Mouse (Mus musculus) cerebellum, adult 11-12 months (tissue): ENCODE results near the gene Itpr2.

Experiments
- DNase-seq: peaks from one replicate; pipeline ENCODE4 v3.0.0; 2022

The Itpr2 gene

DNA sequence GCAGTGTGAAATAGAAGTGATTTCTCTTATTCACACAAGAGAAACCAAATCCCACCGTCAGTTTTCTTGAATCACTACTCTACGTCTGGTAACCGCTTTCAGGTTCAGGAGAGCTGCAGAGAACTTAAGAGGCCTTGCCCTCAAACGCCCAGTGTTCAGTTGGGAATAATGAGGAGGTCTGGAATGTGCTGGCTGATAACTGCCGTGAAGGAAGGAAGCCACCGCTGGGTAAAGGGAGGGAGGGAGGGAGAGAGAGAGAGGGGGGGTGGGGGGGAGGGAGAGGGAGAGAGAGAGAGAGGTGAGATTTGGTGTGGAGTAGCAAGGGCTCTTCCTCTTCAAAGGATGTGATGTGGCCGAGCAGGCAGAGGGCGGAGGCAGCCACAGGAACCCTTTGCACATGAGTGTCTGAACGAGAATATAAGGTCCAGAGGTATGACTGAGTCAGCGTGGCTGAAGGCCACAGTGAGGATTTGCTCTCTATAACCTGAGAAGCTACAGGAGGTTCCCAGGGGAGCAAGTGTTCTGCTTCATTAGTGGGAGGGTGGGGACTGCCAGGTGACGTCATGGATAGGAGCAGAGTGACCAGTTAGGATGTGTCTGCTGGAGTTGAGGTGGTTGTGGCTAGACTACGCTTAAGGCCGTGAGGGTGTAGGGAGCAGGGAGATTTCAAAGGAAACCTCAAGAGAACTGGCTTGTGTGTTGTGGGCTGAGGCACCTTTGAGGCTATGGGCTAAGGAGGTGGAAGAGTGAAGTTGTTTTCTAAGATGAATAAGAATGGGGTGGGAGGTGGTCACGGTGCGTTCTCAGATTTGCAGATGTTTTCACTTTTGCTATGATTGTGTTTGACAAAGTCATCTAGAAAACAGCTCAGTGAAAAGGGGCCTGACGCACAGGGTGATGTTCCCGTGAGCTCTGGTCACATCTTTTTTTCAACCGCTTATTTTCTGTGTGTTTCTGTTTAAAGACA is 421.2 kb downstream of the Itpr2 start:
- no peak for DNase-seq

DNA sequence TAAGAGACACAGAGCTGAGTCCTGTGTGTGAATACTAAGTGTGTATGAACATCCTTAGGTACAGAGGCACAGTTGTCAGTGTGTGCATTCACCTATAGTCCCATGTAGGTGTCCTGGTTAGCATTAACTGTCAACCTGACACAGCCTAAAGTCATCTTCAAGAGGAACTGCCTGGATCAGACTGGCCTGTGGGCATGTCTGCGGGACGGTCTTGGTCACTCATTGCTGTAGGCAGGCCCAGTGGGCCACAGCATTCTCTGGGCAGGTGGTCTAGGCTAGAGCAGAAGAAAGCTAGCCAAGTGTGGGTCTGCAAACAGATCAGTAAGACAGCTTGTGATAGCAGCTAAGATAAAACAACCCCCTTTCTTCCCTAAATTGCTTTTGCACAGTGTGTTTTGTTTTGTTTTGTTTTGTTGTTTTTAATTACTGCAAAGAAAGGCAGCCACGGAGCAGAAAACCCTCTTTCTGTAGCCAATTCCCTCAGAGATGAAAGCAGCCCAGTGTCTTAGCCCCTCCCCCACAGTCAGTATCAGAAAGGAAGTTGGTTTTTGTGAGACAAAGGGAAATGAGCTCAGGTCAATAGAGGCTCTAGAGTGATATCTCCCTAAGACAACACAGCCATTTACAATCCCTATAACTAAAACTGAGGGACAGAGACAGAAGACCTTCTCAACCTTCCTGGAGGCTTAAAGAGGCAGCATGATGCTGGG is 422.1 kb downstream of the Itpr2 start:
- no peak for DNase-seq

DNA sequence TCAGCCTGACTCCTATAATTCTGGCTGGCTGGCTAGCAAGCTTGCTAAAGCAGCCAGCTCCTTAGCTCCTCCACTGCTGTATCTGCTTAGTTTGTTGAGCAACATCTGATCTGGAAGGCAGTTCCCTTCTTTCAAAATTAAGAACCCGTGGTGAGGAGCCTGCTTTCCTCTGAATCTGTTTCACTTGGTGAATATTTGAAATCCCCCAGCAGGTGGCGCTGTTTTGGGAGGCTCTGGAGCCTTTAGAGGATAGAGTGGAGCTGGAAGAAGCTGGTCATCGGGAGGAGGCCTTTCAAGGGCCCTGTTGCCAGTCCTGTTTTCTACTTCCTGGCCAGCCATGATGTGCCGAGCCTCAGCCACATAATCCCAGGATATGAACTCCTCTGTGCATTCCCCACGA is 422.8 kb downstream of the Itpr2 start:
- DNase-seq = peak; percentile 49

- DNase-seq = no peak
Measured at GRCm38 (mm10) chr6:146078136-146078535, 423.9 kb downstream of the Itpr2 start.

DNA sequence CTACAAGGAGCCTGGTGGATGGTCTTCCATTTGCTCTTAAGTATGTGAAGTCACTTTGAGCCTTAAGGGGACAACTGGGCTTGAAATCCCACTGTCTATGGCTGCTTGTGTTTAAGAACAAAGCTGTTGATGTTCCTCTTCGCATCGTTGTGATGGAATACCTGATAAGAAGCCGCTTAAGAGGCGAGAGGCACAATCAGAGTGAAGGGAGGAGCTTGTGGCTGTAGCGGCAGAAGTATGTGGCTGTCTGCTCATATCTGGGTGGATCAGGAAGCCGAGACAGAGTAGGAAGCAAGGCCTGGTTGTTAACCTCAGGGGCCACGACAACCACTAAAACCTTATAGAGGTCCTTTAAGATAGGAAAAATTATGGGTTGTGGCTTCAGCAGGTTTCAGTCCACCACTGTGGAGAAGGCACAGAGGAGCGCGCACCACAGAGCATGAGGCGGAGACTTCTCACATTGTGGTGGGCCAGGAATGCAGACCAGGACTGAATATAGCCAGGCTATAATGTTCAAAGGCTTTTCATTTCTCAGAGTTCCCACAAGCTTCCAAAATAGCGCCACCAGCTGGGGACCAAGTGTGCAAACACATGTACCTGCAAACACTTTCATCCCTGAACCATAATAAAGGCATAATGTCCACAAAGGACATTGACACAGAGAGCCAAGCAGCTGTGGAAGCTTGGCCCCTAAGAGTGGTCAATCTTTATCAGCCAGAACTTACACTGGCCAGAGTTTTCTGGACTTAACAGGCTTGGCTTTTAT is 424.7 kb downstream of the Itpr2 start:
- no peak for DNase-seq

DNA sequence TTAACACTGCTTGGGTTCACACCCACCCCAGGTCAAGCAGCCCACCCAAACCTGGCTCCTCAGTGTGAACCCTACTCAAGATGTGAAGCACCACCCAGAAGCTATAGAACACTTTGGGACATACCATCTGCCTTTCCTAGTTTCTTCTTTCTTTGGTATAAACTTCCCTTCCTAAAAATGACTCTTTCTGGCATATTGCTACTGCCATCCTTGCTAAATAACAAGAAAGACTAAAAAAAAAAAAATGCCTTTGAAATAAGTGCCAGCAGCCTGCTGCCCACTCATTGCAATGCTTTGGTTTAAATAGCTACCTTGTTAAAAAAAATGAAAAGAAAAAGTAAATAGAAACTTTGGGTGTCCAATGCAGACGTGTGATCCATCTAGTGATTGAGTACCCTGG is 429.2 kb downstream of the Itpr2 start:
- DNase-seq = no peak

GRCm38 (mm10) chr6:146071883-146072282 is 430.1 kb downstream of the Itpr2 start:
- DNase-seq = no peak
